Mouse (Mus musculus): ENCODE results near the gene Nr2f2. TPM values are rescaled to one million over a fixed set of nuclear protein-coding genes. Genes with fewer than 3 reads are reported as not detected.

Nr2f2 gene
- polyA plus RNA-seq, 1 experiment, result 14.5 TPM

DNA sequence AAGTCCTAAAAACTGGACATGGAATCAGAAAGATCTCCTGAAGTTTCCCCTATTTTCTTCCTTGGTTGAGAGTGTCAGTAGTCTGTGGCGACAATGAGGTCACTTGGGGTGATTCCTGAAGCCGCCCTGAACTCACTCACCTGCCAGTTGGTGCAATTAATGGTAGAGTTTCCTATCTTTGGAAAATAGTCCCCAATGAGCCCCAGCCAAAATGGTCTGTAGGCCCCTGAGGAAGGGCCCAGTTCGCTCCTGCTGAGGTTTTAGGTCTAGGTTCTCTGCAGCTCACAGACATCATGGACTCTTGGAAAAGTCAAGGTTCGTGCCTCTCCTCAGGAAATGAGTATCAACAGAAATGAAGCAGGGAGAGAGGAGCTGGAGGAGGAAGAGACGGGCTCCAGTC, 42.0 kb downstream of the Nr2f2 start:
- no peak overlapping the region for H3K27ac ChIP-seq (replicated peaks; ENCODE audit: low read depth, low read length)
- no peaks in the 10 kb centered on the region for H3K4me1 ChIP-seq (ENCODE audit: control insufficient read depth, insufficient read depth, insufficient read length, low read length)
- H3K4me3 ChIP-seq (ENCODE audit: insufficient read depth, low read depth, low read length), result no peak overlapping the region

DNA sequence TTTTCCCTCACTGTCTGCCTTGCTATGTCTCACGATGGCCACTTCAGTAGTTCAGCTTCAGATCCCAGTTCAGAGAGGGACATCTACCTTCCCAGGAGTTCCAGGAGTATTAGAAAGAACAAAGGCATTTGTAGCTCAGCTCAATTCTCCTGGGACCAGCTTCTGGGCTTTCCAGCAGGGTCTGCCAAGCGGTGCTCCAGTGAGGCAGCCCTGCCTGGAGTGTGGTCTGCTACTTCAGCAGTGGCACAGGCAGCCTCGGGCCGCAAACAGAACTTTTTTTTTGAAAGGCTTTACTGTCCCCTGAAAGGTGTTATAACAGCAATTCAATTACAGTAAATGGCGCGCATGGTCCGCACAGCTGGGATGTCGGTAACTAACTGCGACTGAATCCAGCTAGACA, 42.5 kb downstream of the Nr2f2 start:
- H3K4me3 ChIP-seq (ENCODE audit: insufficient read depth, low read depth, low read length), result no peak overlapping the region
- no peaks in the 10 kb centered on the region for H3K4me1 ChIP-seq (ENCODE audit: control insufficient read depth, insufficient read depth, insufficient read length, low read length)
- H3K27ac ChIP-seq (replicated peaks; ENCODE audit: low read depth, low read length), result no peak overlapping the region

DNA sequence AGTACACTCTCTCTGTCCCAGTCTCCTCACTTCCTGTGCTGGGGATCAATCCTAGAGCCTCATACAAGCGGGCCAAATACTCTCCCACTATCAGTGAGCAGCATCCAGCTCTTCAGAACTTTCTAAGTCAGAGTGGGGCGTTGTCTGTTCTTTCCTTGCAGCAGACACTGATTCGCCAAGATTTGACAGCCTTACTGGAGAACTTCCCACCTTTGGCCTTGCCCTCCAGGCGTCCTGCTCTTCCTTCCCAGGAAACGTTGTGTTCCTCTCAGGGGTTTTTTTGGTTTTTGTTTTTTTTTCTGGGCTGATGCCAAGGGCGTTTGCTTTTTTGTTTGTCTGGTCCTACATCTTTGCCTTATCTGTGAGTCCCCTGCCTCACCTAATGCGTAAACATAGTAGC, 60.8 kb downstream of the Nr2f2 start:
- no peak overlapping the region for H3K27ac ChIP-seq (replicated peaks; ENCODE audit: low read depth, low read length)
- H3K4me3 ChIP-seq (ENCODE audit: insufficient read depth, low read depth, low read length), result no peak overlapping the region
- no peaks in the 10 kb centered on the region for H3K4me1 ChIP-seq (ENCODE audit: control insufficient read depth, insufficient read depth, insufficient read length, low read length)

GRCm38 (mm10) chr7:70304426-70304825, 62.1 kb downstream of the Nr2f2 start:
- no peak overlapping the region for H3K4me3 ChIP-seq (ENCODE audit: insufficient read depth, low read depth, low read length)
- H3K4me1 ChIP-seq (ENCODE audit: control insufficient read depth, insufficient read depth, insufficient read length, low read length), result no peaks in the 10 kb centered on the region
- H3K27ac ChIP-seq (replicated peaks; ENCODE audit: low read depth, low read length), result no peak overlapping the region

Measured in brown adipose tissue, adult 24 weeks (tissue).